Mouse (Mus musculus) kidney, adult 11 months (tissue): ENCODE measurements at regions not wholly inside any gene's neighbourhood (a gene's known extent, or its start where the extent isn't known, plus 50 kb on each side); places are given as distances from the start of the nearest gene placed in this dataset.

Experiments
- DNase-seq: peaks from one replicate; pipeline ENCODE4 v3.0.0; 2022

GRCm38 (mm10) chr17:45928903-45929477, 103.2 kb downstream of the Vegfa start:
- DNase-seq = no peak

GRCm38 (mm10) chr17:45928013-45928412, 104.2 kb downstream of the Vegfa start:
- DNase-seq = no peak

GRCm38 (mm10) chr17:45925845-45926244, 106.3 kb downstream of the Vegfa start:
- DNase-seq = peak; percentile 43

- DNase-seq = no peak
Observed at GRCm38 (mm10) chr17:45924595-45924994, 107.6 kb downstream of the Vegfa start.

- DNase-seq = peak; percentile 69
Observed at GRCm38 (mm10) chr17:45923217-45923730, 108.9 kb downstream of the Vegfa start.

- DNase-seq = no peak
Observed at GRCm38 (mm10) chr17:45917647-45918046, 114.5 kb downstream of the Vegfa start.

- DNase-seq = no peak
Observed at GRCm38 (mm10) chr17:45916937-45917336, 115.2 kb downstream of the Vegfa start.

- no peak for DNase-seq
Observed at GRCm38 (mm10) chr17:45914706-45915240, 117.4 kb downstream of the Vegfa start.

GRCm38 (mm10) chr17:45914237-45914636, 117.9 kb downstream of the Vegfa start:
- no peak for DNase-seq

GRCm38 (mm10) chr17:45913671-45914070, 118.5 kb downstream of the Vegfa start:
- no peak for DNase-seq

GRCm38 (mm10) chr17:45912165-45912564, 120.0 kb downstream of the Vegfa start:
- DNase-seq = no peak

- no peak for DNase-seq
Observed at GRCm38 (mm10) chr17:45911201-45911731, 120.9 kb downstream of the Vegfa start.

GRCm38 (mm10) chr17:45910245-45910644, 121.9 kb downstream of the Vegfa start:
- no peak for DNase-seq

GRCm38 (mm10) chr17:45907587-45907986, 124.6 kb downstream of the Vegfa start:
- no peak for DNase-seq

- DNase-seq = no peak
Observed at GRCm38 (mm10) chr17:45905596-45905995, 126.6 kb downstream of the Vegfa start.

GRCm38 (mm10) chr17:45904251-45904650, 127.9 kb downstream of the Vegfa start:
- no peak for DNase-seq

- DNase-seq = no peak
Observed at GRCm38 (mm10) chr17:45903294-45903693, 128.9 kb downstream of the Vegfa start.

GRCm38 (mm10) chr17:45902668-45903067, 129.5 kb downstream of the Vegfa start:
- no peak for DNase-seq

GRCm38 (mm10) chr17:45896922-45897302, 135.3 kb downstream of the Vegfa start:
- DNase-seq = no peak

- DNase-seq = no peak
Observed at GRCm38 (mm10) chr17:45896142-45896921, 135.8 kb downstream of the Vegfa start.

- no peak for DNase-seq
Observed at GRCm38 (mm10) chr17:45894166-45894565, 138.0 kb downstream of the Vegfa start.

GRCm38 (mm10) chr17:45893698-45894097, 138.5 kb downstream of the Vegfa start:
- DNase-seq = no peak

- DNase-seq = no peak
Observed at GRCm38 (mm10) chr17:45893094-45893493, 139.1 kb downstream of the Vegfa start.

- peak; percentile 52 for DNase-seq
Observed at GRCm38 (mm10) chr17:45889451-45889850, 142.7 kb downstream of the Vegfa start.
